Comparison of ENCODE assay signal across 22 mouse cellular contexts in the genomic region with DNA sequence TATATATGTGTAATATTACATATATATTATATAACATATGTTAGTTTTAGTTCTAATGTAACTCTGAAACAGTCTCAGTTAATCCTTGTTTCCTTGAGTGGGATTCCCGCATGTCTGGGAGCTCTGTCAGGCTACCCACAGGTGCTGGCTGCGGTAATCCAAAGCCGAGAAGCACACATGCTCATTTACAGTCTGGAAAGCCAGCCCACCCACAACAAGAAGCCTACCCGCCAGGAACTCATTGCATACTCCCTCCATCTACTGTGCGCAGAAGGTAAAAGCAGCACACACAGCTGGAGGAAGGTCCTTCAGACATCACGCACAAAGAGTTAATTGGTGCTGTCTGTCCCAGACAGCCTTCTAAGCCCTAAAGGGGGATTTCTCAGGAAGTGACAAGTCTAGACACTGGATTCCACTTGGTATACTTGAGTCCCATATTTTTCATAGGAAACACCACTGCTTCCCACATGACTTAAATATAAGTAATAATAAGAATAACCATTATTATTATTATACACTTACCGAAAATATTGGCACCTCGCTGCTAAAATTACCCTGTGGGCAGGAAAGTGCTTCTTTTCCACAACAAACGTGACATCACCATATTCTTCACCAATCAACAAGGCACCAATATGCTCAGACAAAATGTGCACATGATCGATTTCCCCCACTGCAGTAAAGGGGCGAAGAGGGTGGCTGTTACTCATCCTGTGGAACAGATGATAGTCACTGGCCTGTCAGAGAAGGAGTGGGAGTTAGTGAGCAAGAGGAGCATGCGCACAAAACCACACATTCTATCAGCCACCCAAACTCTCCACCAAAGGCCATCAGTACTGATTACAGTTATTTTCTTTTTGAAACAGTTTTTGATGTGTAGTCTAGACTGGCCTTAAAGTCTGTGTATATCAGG. TPM values are rescaled to one million over a fixed set of nuclear protein-coding genes. Genes with fewer than 3 reads are reported as not detected.
DNase-seq lines count a peak whose midpoint lies in the region; ATAC-seq and TF ChIP-seq lines count a peak whose summit lies in the region.
"Had no signal": no experiment of that assay in that cellular context is flagged by ENCODE, and none has a peak within 500 bp of the region (broad histone marks: within the 10 kb centered on the region; RNA-seq: fewer than 3 reads in every experiment).

No protein-coding gene starts in this region.

- peak; percentile 43 for DNase-seq in forebrain, embryonic 14.5 days (ENCODE audit: low spot score)
- DNase-seq in layer of hippocampus, adult 9-11 months: peak; percentile 70
- DNase-seq in layer of hippocampus, postnatal 25 days (ENCODE audit: extremely low spot score in 1 of 2, low spot score in 1 of 2): no peak
- peak; percentile 33 for DNase-seq in MEL (ENCODE audit: low read depth, low spot score)
- no peak for DNase-seq in gastrocnemius, postnatal 25 days
- DNase-seq in spleen, adult 18-20 months: no peak
- DNase-seq: cerebellum, adult 8-10 months; gastrocnemius, postnatal 36 days; heart, postnatal 14 days; kidney, adult 9 months; kidney, postnatal 25 days; left cerebral cortex, postnatal 4 days; thymus, postnatal 4 days had no signal

- no peaks in the 10 kb centered on the region for H3K9me3 ChIP-seq in forebrain, embryonic 14.5 days (replicated peaks; ENCODE audit: control insufficient read depth, low read length)
- H3K9me3 ChIP-seq in forebrain, embryonic 16.5 days (ENCODE audit: control insufficient read depth, low read length): no peaks in the 10 kb centered on the region
- no peaks in the 10 kb centered on the region for H3K9me3 ChIP-seq in MEL (replicated peaks; ENCODE audit: insufficient read depth, low read length)
- no peaks in the 10 kb centered on the region for H3K9me3 ChIP-seq in limb, embryonic 13.5 days
- H3K9me3 ChIP-seq: heart, embryonic 12.5 days; hindbrain, embryonic 13.5 days; intestine, embryonic 15.5 days; lung, embryonic 15.5 days had no signal

- no peaks in the 10 kb centered on the region for H3K79me2 ChIP-seq in MEL (ENCODE audit: control insufficient read depth, insufficient read depth, low read length, poor library complexity)

- no peak overlapping the region for H3K27ac ChIP-seq in forebrain, embryonic 14.5 days (ENCODE audit: low read depth, low read length)
- no peak overlapping the region for H3K27ac ChIP-seq in forebrain, embryonic 16.5 days (ENCODE audit: low read length)
- no peak overlapping the region for H3K27ac ChIP-seq in MEL (ENCODE audit: control insufficient read depth, low read depth, low read length)
- no peak overlapping the region for H3K27ac ChIP-seq in limb, embryonic 13.5 days
- H3K27ac ChIP-seq: hindbrain, embryonic 13.5 days; intestine, embryonic 15.5 days; liver, embryonic 14.5 days; lung, embryonic 15.5 days; macrophage had no signal

- TF ChIP-seq EP300 in MEL (IDR thresholded peaks at IDR 0.05; ENCODE audit: low read depth in 1 of 2, low read length in 2 of 2): no peak; a peak in 1 of 4 replicates

- TF ChIP-seq RAD21 in MEL (IDR thresholded peaks at IDR 0.05; ENCODE audit: low read depth, low read length): no peak

- no peak for TF ChIP-seq CTCF in MEL (IDR thresholded peaks at IDR 0.05 in 2 of 3, conservative IDR thresholded peaks at IDR 0.05 in 1 of 3; ENCODE audit: control insufficient read depth in 1 of 3, insufficient read depth in 1 of 3, low read depth in 2 of 3, low read length in 3 of 3, poor library complexity in 1 of 3, severe bottlenecking in 1 of 3)

- 69% methylated on average over 12 of the region's 12 CpGs for WGBS in forebrain, embryonic 14.5 days
- WGBS in forebrain, embryonic 16.5 days: 65% methylated on average over 12 of the region's 12 CpGs
- WGBS in limb, embryonic 13.5 days: 50% methylated on average over 12 of the region's 12 CpGs

- H3K4me2 ChIP-seq in forebrain, embryonic 14.5 days (ENCODE audit: low read length): no peak overlapping the region
- H3K4me2 ChIP-seq in forebrain, embryonic 16.5 days (ENCODE audit: low read length): no peak overlapping the region
- H3K4me2 ChIP-seq in limb, embryonic 13.5 days (replicated peaks): no peak overlapping the region
- H3K4me2 ChIP-seq: heart, embryonic 12.5 days; hindbrain, embryonic 13.5 days; intestine, embryonic 15.5 days; lung, embryonic 15.5 days; midbrain, embryonic 11.5 days had no signal

- ATAC-seq in forebrain, embryonic 14.5 days: no peak
- ATAC-seq in forebrain, embryonic 16.5 days: no peak
- 0 out of 2 replicates have a peak, but pooled peaks have one; percentile 54 for ATAC-seq in limb, embryonic 13.5 days (ENCODE audit: low FRiP score, low read depth)
- ATAC-seq: intestine, embryonic 15.5 days had no signal

- H3K4me3 ChIP-seq in forebrain, embryonic 14.5 days (ENCODE audit: low read depth, low read length): no peak overlapping the region
- H3K4me3 ChIP-seq in forebrain, embryonic 16.5 days (replicated peaks; ENCODE audit: low read length): no peak overlapping the region
- H3K4me3 ChIP-seq in MEL (ENCODE audit: control insufficient read depth in 1 of 2, insufficient read depth in 1 of 2, low read depth in 2 of 2, low read length in 2 of 2): no peak overlapping the region
- H3K4me3 ChIP-seq in limb, embryonic 13.5 days: no peak overlapping the region
- H3K4me3 ChIP-seq: heart, embryonic 12.5 days; hindbrain, embryonic 13.5 days; intestine, embryonic 15.5 days; lung, embryonic 15.5 days had no signal

- H3K36me3 ChIP-seq in forebrain, embryonic 14.5 days (ENCODE audit: control insufficient read depth, insufficient read depth, low read length): peaks cover 8% of the 10 kb centered on the region; the same call in 1 of the 2 replicates
- peaks cover 3% of the 10 kb centered on the region; the same call in 1 of the 2 replicates for H3K36me3 ChIP-seq in forebrain, embryonic 16.5 days (ENCODE audit: control insufficient read depth, insufficient read depth)
- no peaks in the 10 kb centered on the region for H3K36me3 ChIP-seq in MEL (ENCODE audit: control insufficient read depth in 1 of 2, insufficient read depth in 2 of 2, low read length in 2 of 2)
- H3K36me3 ChIP-seq in limb, embryonic 13.5 days: peaks cover 5% of the 10 kb centered on the region

- no peak for TF ChIP-seq POLR2A in MEL (IDR thresholded peaks at IDR 0.05; ENCODE audit: control insufficient read depth in 1 of 2, insufficient read depth in 1 of 2, low read depth in 1 of 2, low read length in 2 of 2, poor library complexity in 1 of 2)

- no peak overlapping the region for H3K9ac ChIP-seq in forebrain, embryonic 14.5 days (ENCODE audit: low read length)
- H3K9ac ChIP-seq in forebrain, embryonic 16.5 days (replicated peaks; ENCODE audit: low read depth, low read length): no peak overlapping the region
- H3K9ac ChIP-seq in MEL (ENCODE audit: control insufficient read depth, low read depth, low read length, poor library complexity, severe bottlenecking): no peak overlapping the region
- H3K9ac ChIP-seq in limb, embryonic 13.5 days: no peak overlapping the region
- H3K9ac ChIP-seq: heart, embryonic 12.5 days; hindbrain, embryonic 13.5 days; intestine, embryonic 15.5 days; liver, embryonic 14.5 days; lung, embryonic 15.5 days had no signal

- H3K27me3 ChIP-seq in forebrain, embryonic 14.5 days (replicated peaks; ENCODE audit: control insufficient read depth, insufficient read depth, low read length): no peaks in the 10 kb centered on the region
- H3K27me3 ChIP-seq in forebrain, embryonic 16.5 days (replicated peaks; ENCODE audit: control insufficient read depth, insufficient read depth, low read length): no peaks in the 10 kb centered on the region
- H3K27me3 ChIP-seq in MEL (ENCODE audit: control insufficient read depth in 1 of 2, insufficient read depth in 2 of 2, low read length in 2 of 2): no peaks in the 10 kb centered on the region
- no peaks in the 10 kb centered on the region for H3K27me3 ChIP-seq in limb, embryonic 13.5 days
- H3K27me3 ChIP-seq: heart, embryonic 12.5 days; hindbrain, embryonic 13.5 days; intestine, embryonic 15.5 days; lung, embryonic 15.5 days had no signal

- no peaks in the 10 kb centered on the region; the same call in 1 of the 2 replicates for H3K4me1 ChIP-seq in forebrain, embryonic 14.5 days (ENCODE audit: control insufficient read depth, insufficient read depth, low read length)
- H3K4me1 ChIP-seq in forebrain, embryonic 16.5 days (replicated peaks; ENCODE audit: control insufficient read depth, insufficient read depth, low read length): peaks cover 4% of the 10 kb centered on the region; the same call in 1 of the 2 replicates
- H3K4me1 ChIP-seq in MEL (ENCODE audit: control insufficient read depth in 1 of 2, insufficient read depth in 2 of 2, low read length in 2 of 2): no peaks in the 10 kb centered on the region
- peaks cover 22% of the 10 kb centered on the region for H3K4me1 ChIP-seq in limb, embryonic 13.5 days
- H3K4me1 ChIP-seq: intestine, embryonic 15.5 days had no signal

TF ChIP-seq in MEL, 35 proteins besides CTCF, POLR2A, EP300 and RAD21:
- no peak for TF ChIP-seq NELFE (IDR thresholded peaks at IDR 0.05; ENCODE audit: low read depth, low read length)
- no peak for TF ChIP-seq MEF2A (IDR thresholded peaks at IDR 0.05; ENCODE audit: extremely low read depth, insufficient replicate concordance, low read depth, low read length, poor library complexity, severe bottlenecking)
- TF ChIP-seq TBP (IDR thresholded peaks at IDR 0.05; ENCODE audit: low read depth, low read length): no peak
- TF ChIP-seq NRF1 (IDR thresholded peaks at IDR 0.05; ENCODE audit: insufficient read depth, low read depth, low read length, poor library complexity, severe bottlenecking): no peak
- no peak for TF ChIP-seq TAL1 (IDR thresholded peaks at IDR 0.05; ENCODE audit: low read length)
- TF ChIP-seq MYC (IDR thresholded peaks at IDR 0.05; ENCODE audit: low read depth, low read length): no peak
- TF ChIP-seq POLR2AphosphoS5 (IDR thresholded peaks at IDR 0.05; ENCODE audit: borderline replicate concordance, low read depth, low read length): no peak
- no peak for TF ChIP-seq MAZ (IDR thresholded peaks at IDR 0.05; ENCODE audit: low read depth, low read length)

RNA-seq across cellular contexts. Expression of a gene that starts 46.4 kb away (rescaled TPM):
- polyA plus RNA-seq in forebrain, embryonic 14.5 days (2014; fragmentation: Nextera tagmentation; extraction: Ambion mirVana): 73.7 and 122 TPM in 2 replicates
- 141 and 147 TPM in 2 replicates for polyA plus RNA-seq in forebrain, embryonic 16.5 days (2015; fragmentation: Nextera tagmentation; extraction: Ambion mirVana)
- 100 to 1,000 TPM; 138 to 162 TPM for total RNA-seq in layer of hippocampus, postnatal 25 days (2021)
- total RNA-seq in MEL (2012; rRNA removed): 24.7 and 28.8 TPM in 2 replicates
- 10 to 100 TPM in 1 of 2 experiments, not detected in 1; 33.8 TPM for polyA plus RNA-seq in MEL (2012; ENCODE audit: insufficient read depth in 1 of 2, insufficient read length in 2 of 2, low read depth in 1 of 2, low replicate concordance in 2 of 2, missing spikeins in 1 of 2)
- 74.3 and 76.1 TPM in 2 replicates for polyA plus RNA-seq in limb, embryonic 13.5 days (2015; fragmentation: Nextera tagmentation; extraction: Ambion mirVana)
- total RNA-seq in gastrocnemius, postnatal 25 days (2021): 10 to 100 TPM in 1 of 2 experiments, 1 to 10 TPM in 1; 8.0 to 12.4 TPM

Comparison
In these comparisons a context has a peak if more than half of its experiments do, and no peak if none do; other contexts are left out.
1. DNase-seq: peak in forebrain, embryonic 14.5 days (single experiment), layer of hippocampus, adult 9-11 months (single experiment) and MEL (single experiment); none in layer of hippocampus, postnatal 25 days (0 of 2), gastrocnemius, postnatal 25 days (single experiment) and spleen, adult 18-20 months (0 of 2).